Mouse (Mus musculus) neural tube, embryonic 14.5 days (tissue): ENCODE measurements around the gene Efhb. TPM values are rescaled to one million over a fixed set of nuclear protein-coding genes. Genes with fewer than 3 reads are reported as not detected.

Experiments
- ATAC-seq: fragments of 200-750 bp; cut with Nextera tagmentation; 2 replicates; pipeline ENCODE4 v1.8.0; 2017; ENCODE audit warnings: low read depth, mild to moderate bottlenecking, moderate TSS enrichment, moderate library complexity
- H3K27ac ChIP-seq: fragments of 300-500 bp; sonication (generic); 2 replicates; pipeline ENCODE4 v1.5.1; 2014; ENCODE audit warnings: low read depth, mild to moderate bottlenecking, control low read depth, low read length, moderate library complexity, mixed read lengths
- H3K27me3 ChIP-seq: fragments of 300-500 bp; sonication (generic); 2 replicates; pipeline ENCODE4 v1.6.1; 2014; ENCODE audit warnings: low read length; ENCODE audit not compliant: control insufficient read depth, insufficient read depth
- H3K36me3 ChIP-seq: fragments of 300-500 bp; sonication (generic); 2 replicates; pipeline ENCODE4 v1.6.1; 2014; ENCODE audit warnings: low read length, mixed read lengths; ENCODE audit not compliant: control insufficient read depth, insufficient read depth
- H3K4me1 ChIP-seq: fragments of 300-500 bp; sonication (generic); 2 replicates; pipeline ENCODE4 v1.6.1; 2014; ENCODE audit warnings: low read length; ENCODE audit not compliant: control insufficient read depth, insufficient read depth
- H3K4me2 ChIP-seq: fragments of 300-500 bp; sonication (generic); 2 replicates; pipeline ENCODE4 v1.6.1; 2014; ENCODE audit warnings: mild to moderate bottlenecking, low read depth, low read length, control low read depth
- H3K4me3 ChIP-seq: fragments of 300-500 bp; sonication (generic); 2 replicates; pipeline ENCODE4 v1.5.1; 2014; ENCODE audit warnings: low read depth, low read length, control low read depth, mixed read lengths
- H3K9ac ChIP-seq: fragments of 300-500 bp; sonication (generic); replicated peaks from 2 replicates; pipeline ENCODE4 v1.6.1; 2014; ENCODE audit warnings: low read depth, mild to moderate bottlenecking, control low read depth, low read length, mixed read lengths
- H3K9me3 ChIP-seq: fragments of 300-500 bp; sonication (generic); 2 replicates; pipeline ENCODE4 v1.6.1; 2016; ENCODE audit warnings: low read length; ENCODE audit not compliant: control insufficient read depth
- WGBS: fragments of 180-500 bp; shearing (Covaris S2); extraction: QIAGEN DNeasy Blood & Tissue Kit; methylation state at CpG from one replicate; pipeline ENCODE4 v1.1.7; 2014; 5-methylcytosine and 5-hydroxymethylcytosine counted together
- polyA plus RNA-seq: library from polyadenylated mRNA; unstranded; fragments of >200 nt; fragmentation: Nextera tagmentation; extraction: Ambion mirVana; gene quantifications from 2 replicates; pipeline ENCODE4 v1.2.1, GENCODE M21; 2014

Efhb gene
- 0.64 and 0.77 TPM in 2 replicates for polyA plus RNA-seq

DNA sequence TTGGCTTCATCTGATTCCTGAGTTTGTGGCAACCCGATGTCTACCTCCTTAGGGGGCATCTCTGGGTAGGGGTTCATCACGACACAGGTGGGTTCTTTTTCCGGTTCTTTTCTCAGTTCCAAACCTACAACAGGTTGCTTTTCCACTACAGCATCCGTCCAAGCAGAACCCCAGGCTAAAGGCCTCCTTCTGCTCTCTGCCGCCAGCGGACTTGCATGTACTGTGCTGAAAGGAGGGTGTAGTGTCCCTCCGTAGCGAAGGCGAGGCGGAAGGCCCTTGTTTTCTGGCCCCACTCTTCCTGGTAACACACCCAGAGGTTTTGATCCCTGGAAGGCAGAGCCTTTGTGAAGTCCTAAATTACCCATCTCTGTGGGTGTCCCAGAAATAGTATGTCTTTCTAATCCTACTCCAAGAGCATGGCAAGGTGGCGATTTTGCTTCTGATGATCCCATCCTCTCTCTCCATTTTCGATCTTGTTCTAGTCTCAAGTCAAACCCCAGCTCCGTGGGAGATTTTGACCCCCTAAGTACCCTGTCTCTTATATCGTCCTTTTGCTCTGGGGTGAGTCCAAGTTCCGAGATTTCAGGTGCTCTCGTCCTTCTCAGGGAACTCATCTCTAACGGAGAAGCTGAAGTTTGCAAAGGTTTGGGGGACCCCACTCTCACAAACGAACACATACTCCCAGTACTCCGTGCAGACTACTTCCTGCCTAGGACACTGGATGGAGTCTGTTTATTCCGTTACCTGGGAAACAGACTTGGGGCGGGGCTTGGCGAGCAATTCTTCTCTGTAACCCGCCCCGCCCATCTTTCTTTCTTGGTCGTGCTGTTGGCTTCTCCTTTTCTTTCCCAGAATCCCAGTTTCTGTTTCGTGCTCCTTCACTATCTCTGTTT is at the start of gene Efhb:
Efhb (minus strand) TSS at position 719 of the 893 bp plus-strand sequence.
- 19% methylated on average over 26 of the region's 26 CpGs for WGBS
- Histone ChIP-seq H3K4me1 (0 out of 2 replicates have a peak, but pooled peaks cover 2% of the 10 kb centered on the region), H3K27ac (no peak within 1 kb of the TSS), H3K9me3 (no peaks in the 10 kb centered on the region), H3K4me2 (peak within 1 kb of the TSS; percentile 69), H3K27me3 (no peaks in the 10 kb centered on the region), H3K4me3 (peak within 1 kb of the TSS; percentile 32), H3K36me3 (no peaks in the 10 kb centered on the region), H3K9ac (peak within 1 kb of the TSS; percentile 8; the same call in 1 of the 2 replicates)
- peak; percentile 98 for ATAC-seq

DNA sequence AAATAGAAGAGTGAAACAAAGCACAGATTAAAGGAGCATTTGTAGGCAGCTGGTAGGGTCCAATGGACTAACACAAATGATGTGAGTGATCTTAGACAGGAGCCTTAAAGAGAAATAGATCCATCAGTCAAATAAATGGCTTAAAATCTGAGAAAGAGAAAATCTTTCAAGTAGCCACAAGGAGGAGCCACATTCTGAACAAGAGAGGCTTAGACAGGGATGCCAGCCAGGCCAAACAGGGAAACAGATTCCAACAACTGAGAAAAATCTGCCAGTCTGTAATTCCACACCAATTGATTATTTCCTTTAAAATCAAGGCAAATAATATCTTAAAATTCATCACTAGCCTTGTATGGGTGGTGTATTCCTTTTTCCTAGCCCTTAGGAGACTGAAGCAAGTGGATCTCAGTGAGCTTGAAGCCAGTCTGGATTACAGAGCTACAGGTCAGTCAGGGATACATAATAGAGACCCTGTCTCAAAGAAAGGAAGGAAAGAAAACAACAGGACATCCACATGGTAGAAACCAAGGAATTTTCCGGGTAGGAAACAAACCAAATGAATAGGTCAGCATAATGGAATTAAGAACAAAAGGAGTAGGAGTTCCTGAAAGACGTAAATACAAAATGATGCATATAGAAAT is 49.3 kb upstream of the Efhb start:
- WGBS = 85% methylated on average over 2 of the region's 2 CpGs
- no peaks in the 10 kb centered on the region for H3K4me1 ChIP-seq
- no peak overlapping the region for H3K9ac ChIP-seq
- no peaks in the 10 kb centered on the region for H3K36me3 ChIP-seq
- peak; percentile 65; the same call in 1 of the 2 replicates for ATAC-seq
- no peaks in the 10 kb centered on the region for H3K27me3 ChIP-seq
- no peak overlapping the region for H3K27ac ChIP-seq
- no peak overlapping the region for H3K4me2 ChIP-seq
- no peaks in the 10 kb centered on the region for H3K9me3 ChIP-seq
- H3K4me3 ChIP-seq = no peak overlapping the region

DNA sequence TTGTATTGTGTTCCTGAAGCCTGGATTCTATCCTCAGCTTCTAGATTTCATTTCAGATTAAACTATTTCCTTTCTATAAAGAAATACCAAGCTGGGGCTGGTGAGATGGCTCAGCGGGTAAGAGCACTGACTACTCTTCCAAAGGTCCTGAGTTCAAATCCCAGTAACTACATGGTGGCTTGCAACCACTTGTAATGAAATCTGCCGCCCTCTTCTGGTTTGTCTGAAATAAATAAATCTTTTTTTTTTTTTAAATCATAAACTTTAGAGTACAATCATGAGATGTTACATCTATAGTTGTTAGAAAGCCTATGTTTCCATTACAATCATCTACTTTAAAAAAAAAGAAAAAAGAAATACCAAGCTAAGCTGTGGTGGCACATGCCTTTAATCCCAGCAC is 39.8 kb upstream of the Efhb start:
- H3K9me3 ChIP-seq = no peaks in the 10 kb centered on the region
- H3K4me3 ChIP-seq = no peak overlapping the region
- H3K4me1 ChIP-seq = no peaks in the 10 kb centered on the region
- no peaks in the 10 kb centered on the region for H3K27me3 ChIP-seq
- no peak overlapping the region for H3K27ac ChIP-seq
- peaks cover 20% of the 10 kb centered on the region; the same call in 1 of the 2 replicates for H3K36me3 ChIP-seq
- 96% methylated on average over 2 of the region's 2 CpGs for WGBS
- ATAC-seq = no peak
- no peak overlapping the region for H3K4me2 ChIP-seq
- H3K9ac ChIP-seq = no peak overlapping the region

DNA sequence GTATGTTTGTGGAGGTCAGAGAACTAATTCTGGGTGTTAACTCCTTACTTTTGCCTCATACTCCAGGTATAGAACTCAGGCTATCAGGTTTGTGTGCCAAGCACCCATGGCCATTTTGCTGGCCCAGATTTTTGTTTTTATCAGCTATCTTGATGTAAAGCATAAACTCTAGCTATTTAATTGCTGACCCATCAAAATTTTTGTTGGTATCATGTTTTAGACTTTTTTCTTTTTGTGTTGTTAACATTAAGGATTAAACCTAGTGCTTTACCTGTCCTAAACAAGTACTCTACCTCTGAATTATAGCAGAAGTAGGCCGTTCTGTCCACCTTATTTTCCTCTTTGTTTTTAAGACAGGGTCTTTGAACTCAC is 25.9 kb upstream of the Efhb start:
- Histone ChIP-seq H3K4me1 (no peaks in the 10 kb centered on the region), H3K4me2 (no peak overlapping the region), H3K36me3 (0 out of 2 replicates have a peak, but pooled peaks cover 7% of the 10 kb centered on the region), H3K27ac (no peak overlapping the region), H3K9me3 (no peaks in the 10 kb centered on the region), H3K9ac (no peak overlapping the region), H3K4me3 (no peak overlapping the region), H3K27me3 (no peaks in the 10 kb centered on the region)
- 93% methylated on average over 1 of the region's 1 CpGs for WGBS
- ATAC-seq = no peak

DNA sequence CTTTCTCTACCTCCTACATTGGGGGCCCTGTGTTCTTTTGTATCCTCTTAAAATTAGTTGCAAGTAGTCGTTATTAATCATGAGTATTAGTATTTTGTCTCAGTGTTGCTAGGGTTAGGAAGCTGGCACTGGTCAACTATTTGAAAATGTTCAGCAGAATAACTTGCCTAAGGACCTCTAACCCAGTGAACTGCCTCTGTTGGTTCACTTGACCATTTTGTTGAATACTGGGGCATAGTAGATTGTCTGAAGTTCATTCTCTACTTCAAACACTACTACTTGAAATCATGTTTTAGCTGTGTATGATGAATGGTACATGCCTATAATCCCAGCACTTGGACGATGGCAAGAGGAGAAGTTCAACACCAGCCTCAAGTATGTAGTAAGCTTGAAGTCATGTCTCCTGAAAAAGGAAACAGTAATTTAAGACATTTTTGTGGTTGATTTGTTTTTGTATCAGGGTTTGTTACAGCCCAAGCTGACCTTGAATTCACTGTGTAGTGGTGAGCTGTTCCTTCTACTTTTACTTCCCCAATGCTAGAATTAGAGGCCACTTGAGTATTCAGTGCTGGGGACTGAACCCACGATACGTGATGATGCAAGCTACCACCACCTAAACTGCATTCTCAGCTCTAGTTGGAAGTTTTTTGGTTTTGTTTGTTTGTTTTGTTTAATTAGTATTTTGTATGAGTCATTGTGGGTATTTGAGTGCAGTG is 25.3 kb upstream of the Efhb start:
- ATAC-seq = no peak
- Histone ChIP-seq H3K9ac (no peak overlapping the region), H3K36me3 (0 out of 2 replicates have a peak, but pooled peaks cover 7% of the 10 kb centered on the region), H3K4me2 (no peak overlapping the region), H3K27me3 (no peaks in the 10 kb centered on the region), H3K4me1 (no peaks in the 10 kb centered on the region), H3K9me3 (no peaks in the 10 kb centered on the region), H3K27ac (no peak overlapping the region), H3K4me3 (no peak overlapping the region)
- 97% methylated on average over 4 of the region's 4 CpGs for WGBS

DNA sequence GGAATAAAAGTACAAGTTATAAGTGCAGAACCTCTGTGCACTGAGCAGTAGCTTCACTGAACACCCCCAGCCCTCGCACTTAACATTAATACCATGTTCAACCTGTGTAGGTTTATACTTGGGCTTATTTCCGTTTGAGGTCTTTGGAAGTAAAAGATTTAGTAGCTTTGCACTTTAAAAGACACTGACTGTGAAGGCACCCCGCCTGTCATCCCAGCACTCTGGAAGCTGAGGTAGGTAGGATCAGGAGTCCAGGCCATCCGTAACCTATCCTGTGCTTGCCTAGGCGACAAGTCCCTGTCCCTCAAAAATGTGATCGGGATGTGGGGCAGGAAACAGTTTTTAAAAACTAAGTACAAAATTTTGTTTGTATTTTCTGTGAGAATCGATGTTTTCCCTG is 17.3 kb upstream of the Efhb start:
- Histone ChIP-seq H3K36me3 (0 out of 2 replicates have a peak, but pooled peaks cover 1% of the 10 kb centered on the region), H3K4me2 (peak overlapping the region; percentile 76), H3K27me3 (no peaks in the 10 kb centered on the region), H3K4me3 (peak overlapping the region; percentile 80), H3K9me3 (no peaks in the 10 kb centered on the region), H3K9ac (peak overlapping the region; percentile 77; the same call in 1 of the 2 replicates), H3K4me1 (peaks cover 19% of the 10 kb centered on the region), H3K27ac (no peak overlapping the region)
- 56% methylated on average over 7 of the region's 7 CpGs for WGBS
- ATAC-seq = no peak

DNA sequence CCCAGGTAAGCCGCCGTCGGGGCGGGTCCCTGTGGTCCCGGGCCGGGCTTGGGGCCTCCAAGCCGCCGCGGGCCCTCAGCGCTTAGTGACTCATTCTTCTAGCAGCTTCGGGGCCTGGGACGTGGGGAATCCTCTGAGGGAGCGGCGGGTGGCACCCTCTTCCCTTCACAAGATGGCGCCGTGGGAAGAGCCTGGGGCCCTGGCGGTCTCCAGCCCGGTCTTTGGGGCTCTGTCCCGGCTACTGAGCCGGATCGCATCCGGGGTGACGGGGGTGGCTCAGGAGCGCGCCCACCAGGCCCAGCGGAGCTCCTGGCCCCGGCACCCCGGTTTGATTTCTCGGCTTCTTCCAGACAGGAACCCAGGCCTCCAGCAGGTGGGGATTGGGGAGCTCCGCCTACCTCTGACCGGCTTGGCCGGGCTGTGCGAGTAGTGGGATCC is 16.5 kb upstream of the Efhb start:
- Histone ChIP-seq H3K4me2 (peak overlapping the region; percentile 76), H3K4me3 (peak overlapping the region; percentile 80), H3K4me1 (peaks cover 19% of the 10 kb centered on the region), H3K27me3 (no peaks in the 10 kb centered on the region), H3K27ac (peak overlapping the region; percentile 89), H3K9me3 (no peaks in the 10 kb centered on the region), H3K36me3 (no peaks in the 10 kb centered on the region), H3K9ac (peak overlapping the region; percentile 77)
- 0% methylated on average over 33 of the region's 33 CpGs for WGBS
- no peak; the same call in 1 of the 2 replicates for ATAC-seq

DNA sequence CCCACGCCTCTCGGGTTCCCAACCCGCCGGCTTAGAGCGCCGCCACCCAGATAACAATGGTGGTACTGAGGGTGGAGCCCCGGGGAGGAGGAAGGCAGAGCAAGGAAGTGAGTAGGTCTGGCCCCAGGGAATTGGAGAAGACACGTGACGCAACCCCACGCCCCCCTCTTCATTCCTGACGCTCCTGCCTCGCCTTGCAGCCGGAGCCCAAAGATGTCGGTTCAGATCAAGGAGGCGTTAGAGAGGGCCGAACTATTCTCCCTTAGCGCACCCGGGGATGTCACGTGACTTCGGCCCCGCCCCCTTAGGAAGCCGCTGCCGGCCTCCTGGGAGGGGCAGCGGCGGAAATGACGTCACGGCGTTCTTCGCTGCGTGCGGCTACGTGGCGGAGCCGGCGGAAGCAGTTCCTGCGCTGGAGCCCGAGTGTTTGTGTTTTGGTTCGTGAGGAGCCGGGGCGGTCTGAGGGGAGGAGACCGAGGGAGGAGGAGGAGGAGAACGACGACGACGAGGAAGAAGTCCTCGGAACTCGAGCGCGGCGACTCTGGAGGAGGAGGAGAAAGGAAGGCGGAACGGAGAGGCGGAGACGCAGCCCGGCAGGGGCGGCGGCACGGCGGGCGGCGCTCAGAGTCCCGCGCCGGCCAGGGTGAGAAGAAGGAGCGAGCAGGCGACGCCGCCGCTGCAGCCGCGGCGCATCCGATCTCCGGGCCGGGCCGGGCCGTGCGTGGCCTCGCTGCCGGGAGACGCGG is 15.9 kb upstream of the Efhb start, which contains the start of gene Rab5a:
Rab5a (plus strand) TSS at position 377 of the 746 bp plus-strand sequence.
- Histone ChIP-seq H3K9me3 (no peaks in the 10 kb centered on the region), H3K4me3 (peak within 1 kb of the TSS; percentile 80), H3K27ac (peak within 1 kb of the TSS; percentile 94), H3K4me1 (peaks cover 19% of the 10 kb centered on the region), H3K4me2 (peak within 1 kb of the TSS; percentile 76), H3K27me3 (no peaks in the 10 kb centered on the region), H3K9ac (peak within 1 kb of the TSS; percentile 77), H3K36me3 (no peaks in the 10 kb centered on the region)
- ATAC-seq = peak; percentile 97
- WGBS = under 1% methylated on average over 78 of the region's 82 CpGs
